Mouse (Mus musculus) gastrocnemius, adult 2 months (tissue): ENCODE data around the gene Mgat4c. TPM values are rescaled to one million over a fixed set of nuclear protein-coding genes. Genes with fewer than 3 reads are reported as not detected.

ENCODE experiments used
- DNase-seq: peaks from one replicate; pipeline ENCODE4 v3.0.0; 2022
- H3K27ac ChIP-seq: fragments of 200-600 bp; 2 replicates; pipeline ENCODE4 v1.8.1; 2022; ENCODE audit warnings: mild to moderate bottlenecking
- H3K4me3 ChIP-seq: fragments of 200-600 bp; 2 replicates; pipeline ENCODE4 v1.8.1; 2022; ENCODE audit warnings: mild to moderate bottlenecking, moderate library complexity
- CTCF ChIP-seq: fragments of 200-600 bp; IDR thresholded peaks from 2 replicates; pipeline ENCODE4 v1.8.1; 2022; ENCODE audit warnings: antibody characterized with exemption, mild to moderate bottlenecking, moderate library complexity
- intact Hi-C: fragments of 180-260 bp; cut with DNase I; formaldehyde crosslinking; loops from one replicate; pipeline ENCODE4 v1.15.1; 2025
- long read RNA-seq, 2 experiments: library from polyadenylated mRNA; stranded (forward); transcript quantifications; one replicate each; pipeline ENCODE4 v2.0.0; 2021
- total RNA-seq, 2 experiments: library from RNA; stranded (reverse); gene quantifications; 2 replicates each; pipeline ENCODE4 v1.2.3; 2021

The Mgat4c gene
- not detected for total RNA-seq
- long read RNA-seq, experiment 1 = 0 reads
- long read RNA-seq, experiment 2 = 0 reads

GRCm38 (mm10) chr10:101681437-101681912 is at the start of gene Mgat4c:
Gene Mgat4c (plus strand): TSS chr10:101681487.
- Histone ChIP-seq H3K27ac (no peak within 1 kb of the TSS), H3K4me3 (no peak within 1 kb of the TSS)
- intact Hi-C loops = no loop called here
- no peak for TF ChIP-seq CTCF
- DNase-seq = no peak

- intact Hi-C loops = no loop called here
- TF ChIP-seq CTCF = no peak
- no peak overlapping the region for H3K27ac ChIP-seq
- no peak for DNase-seq
- no peak overlapping the region for H3K4me3 ChIP-seq
Measured at GRCm38 (mm10) chr10:101635266-101635665, 46.0 kb upstream of the Mgat4c start.

DNA sequence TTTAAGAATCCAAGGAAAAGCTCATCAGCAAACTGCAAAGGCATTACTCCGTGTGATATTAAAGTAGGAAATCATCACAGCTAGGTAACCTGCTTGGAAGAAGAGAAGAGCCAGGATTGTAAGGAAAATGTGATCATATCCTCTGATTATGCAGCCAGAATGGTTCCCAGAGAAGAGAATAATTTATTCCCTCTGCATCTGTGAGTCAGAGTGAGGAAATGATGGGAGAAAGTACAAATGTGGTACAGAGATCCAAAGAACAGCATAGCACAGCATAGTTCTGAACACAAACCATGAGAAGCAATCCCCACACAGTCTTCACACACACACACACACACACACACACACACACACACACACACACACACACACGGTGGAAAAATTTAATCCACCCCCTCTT is 40.2 kb upstream of the Mgat4c start:
- DNase-seq = no peak
- no peak overlapping the region for H3K4me3 ChIP-seq

DNA sequence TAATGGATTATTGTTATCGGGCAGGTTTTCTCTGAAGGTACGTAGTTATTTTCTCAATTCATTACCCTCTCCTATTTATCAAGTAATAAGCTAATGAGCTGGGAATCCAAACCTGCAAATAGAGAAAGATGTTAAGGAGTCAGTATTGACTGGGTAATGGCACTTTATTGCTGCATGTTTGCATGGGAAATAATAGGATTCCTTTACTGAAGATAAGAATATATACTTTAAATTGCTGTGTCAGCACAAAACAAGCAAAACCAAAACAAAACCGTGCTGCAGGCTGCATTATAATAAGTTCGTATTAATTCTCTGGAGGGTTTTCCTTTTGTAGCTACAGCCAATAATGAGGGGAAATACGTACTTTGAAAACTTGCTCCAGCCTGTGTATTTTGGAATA is 627 bp downstream of the Mgat4c start:
- intact Hi-C loops = no loop called here
- no peak for TF ChIP-seq CTCF

More for the DNA sequence above, 40.2 kb upstream of the Mgat4c start:
- intact Hi-C loops = no loop called here
- no peak for TF ChIP-seq CTCF
- H3K27ac ChIP-seq = no peak overlapping the region

DNA sequence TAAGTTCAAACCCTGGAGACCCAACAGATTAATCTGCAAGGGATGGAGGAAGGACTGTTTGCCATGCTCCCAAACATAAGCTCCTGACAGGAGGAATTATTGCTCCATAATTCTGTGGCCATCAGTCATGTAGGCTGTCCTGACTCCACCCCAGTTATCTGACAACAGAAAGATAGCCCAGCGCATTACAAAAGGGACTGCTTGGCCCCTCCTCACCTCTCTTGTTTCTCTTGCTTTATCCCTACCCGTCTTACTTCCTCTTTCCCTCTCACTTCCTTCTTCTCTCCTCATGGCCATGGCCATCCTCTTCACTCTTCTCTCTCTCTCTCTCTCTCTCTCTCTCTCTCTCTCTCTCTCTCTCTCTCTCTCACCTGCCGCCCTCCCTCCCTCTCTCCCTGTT is 80.5 kb downstream of the Mgat4c start:
- H3K4me3 ChIP-seq = no peak overlapping the region
- no peak for TF ChIP-seq CTCF
- no peak for DNase-seq
- no peak overlapping the region for H3K27ac ChIP-seq
- intact Hi-C loops = no loop called here

More for the DNA sequence above, 627 bp downstream of the Mgat4c start:
- Histone ChIP-seq H3K4me3 (no peak overlapping the region), H3K27ac (no peak overlapping the region)
- DNase-seq = no peak

GRCm38 (mm10) chr10:101770688-101771087 is 89.4 kb downstream of the Mgat4c start:
- no peak for TF ChIP-seq CTCF
- no peak overlapping the region for H3K27ac ChIP-seq
- no peak for DNase-seq
- intact Hi-C loops = no loop called here
- no peak overlapping the region for H3K4me3 ChIP-seq

- DNase-seq = no peak
- H3K27ac ChIP-seq = no peak overlapping the region
- TF ChIP-seq CTCF = no peak
- no peak overlapping the region for H3K4me3 ChIP-seq
- intact Hi-C loops = no loop called here
Measured at GRCm38 (mm10) chr10:101771157-101771556, 89.9 kb downstream of the Mgat4c start.

- Histone ChIP-seq H3K4me3 (no peak overlapping the region), H3K27ac (no peak overlapping the region)
- DNase-seq = no peak
- no peak for TF ChIP-seq CTCF
- intact Hi-C loops = no loop called here
Measured at GRCm38 (mm10) chr10:101783161-101783744, 102.0 kb downstream of the Mgat4c start.

DNA sequence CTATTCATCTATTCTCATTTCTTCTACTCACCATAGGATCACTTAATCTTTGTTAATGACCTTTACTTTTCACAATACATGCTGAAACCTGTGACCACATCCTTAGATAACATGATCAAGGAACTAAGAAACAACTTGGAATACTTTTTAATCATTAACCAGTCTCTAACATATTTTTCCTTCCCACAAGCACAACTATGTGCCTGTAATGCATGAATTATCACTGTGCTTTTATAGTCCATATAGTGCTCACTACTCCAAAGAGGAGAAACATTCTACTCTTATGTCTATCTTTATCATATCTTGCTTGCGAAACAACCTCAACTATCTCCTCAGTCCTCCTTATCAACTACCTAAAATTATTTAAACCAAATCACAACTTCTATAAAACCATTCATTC is 114.2 kb downstream of the Mgat4c start:
- no peak overlapping the region for H3K27ac ChIP-seq
- intact Hi-C loops = no loop called here
- DNase-seq = no peak
- TF ChIP-seq CTCF = no peak
- no peak overlapping the region for H3K4me3 ChIP-seq

GRCm38 (mm10) chr10:101798831-101799474 is 117.7 kb downstream of the Mgat4c start:
- intact Hi-C loops = no loop called here
- no peak overlapping the region for H3K27ac ChIP-seq
- no peak for TF ChIP-seq CTCF
- no peak overlapping the region for H3K4me3 ChIP-seq
- DNase-seq = no peak

DNA sequence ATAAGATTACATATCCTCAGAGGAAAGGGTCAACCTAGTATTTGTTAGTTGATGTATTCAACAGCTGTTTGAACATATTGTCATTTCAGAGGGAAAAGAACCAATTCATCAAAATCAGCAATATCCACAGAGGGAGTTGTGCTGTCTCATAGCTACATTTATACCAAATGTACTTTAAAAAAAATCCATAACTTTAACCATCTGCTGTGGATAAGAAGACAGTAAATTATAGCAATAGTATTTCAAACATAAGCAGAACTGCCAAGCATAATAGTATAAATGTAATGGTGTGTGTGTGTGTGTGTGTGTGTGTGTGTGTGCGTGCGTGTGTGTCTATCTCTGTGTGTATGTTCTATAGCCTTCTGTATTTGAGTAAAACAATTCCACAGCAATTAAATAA is 127.5 kb downstream of the Mgat4c start:
- intact Hi-C loops = no loop called here
- H3K27ac ChIP-seq = no peak overlapping the region
- H3K4me3 ChIP-seq = no peak overlapping the region
- no peak for DNase-seq
- TF ChIP-seq CTCF = no peak

DNA sequence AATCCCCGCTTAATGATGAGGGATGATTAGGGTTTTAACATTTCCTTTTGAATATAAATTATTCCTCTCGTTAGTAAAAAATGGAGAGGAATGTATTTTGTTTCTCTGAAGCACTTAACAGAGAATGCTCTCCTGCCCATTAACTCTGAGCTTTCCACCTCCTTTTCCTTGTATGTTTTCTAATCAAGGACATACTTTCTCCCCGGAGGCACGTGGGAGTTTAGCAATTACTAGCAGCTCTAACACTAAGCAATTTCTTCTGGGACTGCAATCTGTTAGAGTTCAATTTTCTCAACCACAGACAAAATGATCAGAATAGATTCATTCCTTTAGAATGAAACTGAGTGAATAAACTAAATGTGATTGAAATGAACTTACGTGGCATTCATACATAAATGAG is 135.6 kb downstream of the Mgat4c start:
- DNase-seq = no peak
- no peak for TF ChIP-seq CTCF
- intact Hi-C loops = no loop called here
- Histone ChIP-seq H3K27ac (no peak overlapping the region), H3K4me3 (no peak overlapping the region)

- TF ChIP-seq CTCF = no peak
- Histone ChIP-seq H3K27ac (no peak overlapping the region), H3K4me3 (no peak overlapping the region)
- no peak for DNase-seq
- intact Hi-C loops = no loop called here
Measured at GRCm38 (mm10) chr10:101827944-101828343, 146.7 kb downstream of the Mgat4c start.

GRCm38 (mm10) chr10:101856115-101856514 is 174.8 kb downstream of the Mgat4c start:
- Histone ChIP-seq H3K27ac (no peak overlapping the region), H3K4me3 (no peak overlapping the region)
- intact Hi-C loops = no loop called here
- no peak for TF ChIP-seq CTCF
- DNase-seq = no peak
